Mouse (Mus musculus) brain, embryonic 14.5 days (tissue): ENCODE results near the gene Itga1.

ENCODE experiments used
- CTCF ChIP-seq: fragments of 200-500 bp; IDR thresholded peaks from 2 replicates; pipeline ENCODE4 v1.5.1; 2012; ENCODE audit warnings: inconsistent platforms, mild to moderate bottlenecking, moderate library complexity, borderline replicate concordance; ENCODE audit not compliant: insufficient read depth, insufficient read length; ENCODE audit errors: extremely low read depth
- POLR2A ChIP-seq: fragments of 200-500 bp; IDR thresholded peaks from 2 replicates; pipeline ENCODE4 v1.6.1; 2012; ENCODE audit warnings: mild to moderate bottlenecking, inconsistent platforms, borderline replicate concordance; ENCODE audit not compliant: poor library complexity, insufficient read depth, insufficient read length, severe bottlenecking; ENCODE audit errors: extremely low read depth

DNA sequence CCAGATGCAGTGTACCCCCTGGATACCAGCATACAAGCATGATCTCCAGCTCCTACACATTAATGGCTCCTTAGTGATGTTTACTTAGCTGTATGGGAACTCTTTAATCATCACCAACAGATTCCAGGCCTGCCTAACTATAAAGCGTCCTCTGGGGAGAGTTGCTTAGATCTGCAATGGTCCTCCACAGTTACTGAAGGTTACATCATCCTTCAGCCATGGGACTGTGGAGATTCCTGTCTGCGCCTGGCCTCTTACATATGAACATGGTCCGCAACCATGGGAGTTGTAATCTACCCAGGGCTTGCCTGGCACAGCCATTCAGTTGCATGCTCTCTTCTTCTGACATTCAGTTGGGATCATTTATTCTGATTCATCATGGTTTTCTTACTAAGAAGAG, 129.9 kb downstream of the Itga1 start:
- TF ChIP-seq CTCF (no peak), POLR2A (no peak)
